Mouse (Mus musculus): ENCODE data around the gene Npas1.

DNA sequence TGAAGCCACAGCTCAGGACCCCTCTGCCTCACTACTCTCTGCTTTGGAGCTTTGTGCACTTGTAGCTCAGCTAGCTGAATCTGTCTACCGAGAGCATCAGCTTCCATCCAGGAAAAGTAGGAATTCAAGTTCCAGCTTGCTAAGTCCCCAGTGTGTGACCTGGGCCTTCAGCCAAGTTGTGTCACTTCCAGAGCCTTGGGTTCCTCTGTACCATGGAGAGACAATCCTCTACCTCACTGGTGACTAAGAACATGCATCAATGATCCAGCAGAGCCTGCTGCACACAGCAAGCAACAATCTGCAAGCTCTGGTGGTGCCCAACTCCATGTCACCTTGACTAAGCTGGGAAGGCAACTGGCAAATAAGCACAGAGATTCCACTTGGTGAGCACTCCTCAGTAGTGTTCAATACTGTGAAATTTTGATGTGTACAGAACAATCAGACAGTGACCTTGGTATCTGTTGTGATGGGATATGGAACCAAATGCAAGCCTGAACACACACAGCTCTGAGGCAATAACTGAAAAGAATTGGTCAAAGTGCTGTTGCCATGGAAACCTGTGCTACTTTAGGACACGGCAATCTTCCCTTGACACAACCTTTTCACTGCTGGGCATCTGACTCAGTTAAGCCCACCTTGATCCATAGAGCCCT lies 27.2 kb upstream of the Npas1 start:
- no peak for TF ChIP-seq CTCF (IDR thresholded peaks at IDR 0.05; ENCODE audit: low read depth, low read length)
- no peak for TF ChIP-seq TAL1 (conservative IDR thresholded peaks at IDR 0.05; ENCODE audit: low read depth, low read length)

All from G1E (cell line).